Mouse (Mus musculus) left cerebral cortex, adult 8-10 months (tissue): ENCODE data around the gene Neu1. TPM values are rescaled to one million over a fixed set of nuclear protein-coding genes. Genes with fewer than 3 reads are reported as not detected.
A peak's percentile ranks its signal among the peaks of the same experiment; 100 is the strongest.
"Not testable (repeated sequence)": the region's sequence is repeated elsewhere in the genome, so short reads cannot be mapped to it uniquely, and the experiment has no call there.

ENCODE experiments used
- DNase-seq, 2 experiments: peaks; one replicate each; pipeline ENCODE4 v3.0.0; 2022; ENCODE audit warnings: low spot score in 2 of 2
- total RNA-seq, 4 experiments: library from RNA; stranded (reverse); gene quantifications; 2 replicates each; pipeline ENCODE4 v1.2.4; 2022

The Neu1 gene
- total RNA-seq, 4 experiments from 2014 or later: 40.1 to 44.4 (median 42.7) TPM

DNA sequence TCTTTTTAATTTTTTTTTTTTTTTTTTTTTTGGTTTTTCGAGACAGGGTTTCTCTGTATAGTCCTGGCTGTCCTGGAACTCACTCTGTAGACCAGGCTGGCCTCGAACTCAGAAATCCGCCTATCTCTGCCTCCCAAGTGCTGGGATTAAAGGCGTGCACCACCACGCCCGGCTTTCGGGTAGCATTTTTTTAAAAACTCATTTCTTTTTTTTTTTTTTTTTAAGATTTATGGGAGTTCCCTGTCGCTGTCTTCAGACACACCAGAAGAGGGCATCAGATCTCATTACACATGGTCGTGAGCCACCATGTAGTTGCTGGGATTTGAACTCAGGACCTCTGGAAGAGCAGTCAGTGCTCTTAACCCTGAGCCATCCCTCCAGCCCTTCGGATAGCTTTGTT, 29.1 kb upstream of the Neu1 start:
- DNase-seq: not testable (repeated sequence)

GRCm38 (mm10) chr17:34902895-34903294, 28.2 kb upstream of the Neu1 start:
- DNase-seq: no peak

GRCm38 (mm10) chr17:34910982-34911381, 20.1 kb upstream of the Neu1 start:
- no peak for DNase-seq

GRCm38 (mm10) chr17:34911945-34912351, 19.1 kb upstream of the Neu1 start:
- peak; percentile 40 to 55 for DNase-seq

- DNase-seq: no peak
Observed at GRCm38 (mm10) chr17:34913930-34914665, 17.0 kb upstream of the Neu1 start, which contains the start of gene Slc44a4. Gene Slc44a4 (plus strand): TSS chr17:34914466.

- no peak for DNase-seq
Observed at GRCm38 (mm10) chr17:34915410-34915831, 15.6 kb upstream of the Neu1 start.

DNA sequence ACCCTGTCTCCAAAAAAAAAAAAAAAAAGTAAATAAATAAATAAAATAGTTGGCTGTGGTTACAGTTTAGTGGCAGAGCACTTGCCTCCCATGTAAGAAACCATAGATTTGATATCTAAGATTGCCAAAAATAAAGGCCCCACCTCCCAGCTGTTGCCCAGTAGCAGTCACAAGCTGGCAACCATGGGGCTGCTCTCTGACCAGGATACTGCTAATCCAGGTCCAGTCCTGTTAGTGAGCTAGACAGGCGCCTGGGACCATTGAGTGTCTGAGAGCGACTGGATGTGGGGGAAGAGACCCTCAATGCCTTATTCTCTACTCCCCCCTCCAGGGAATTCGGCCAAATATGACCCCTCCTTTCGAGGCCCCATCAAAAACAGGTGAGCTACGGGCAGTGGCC, 14.7 kb upstream of the Neu1 start:
- no peak for DNase-seq

GRCm38 (mm10) chr17:34917188-34917587, 13.9 kb upstream of the Neu1 start:
- no peak for DNase-seq

- DNase-seq: no peak
Observed at GRCm38 (mm10) chr17:34922939-34923338, 8.1 kb upstream of the Neu1 start.

- no peak for DNase-seq
Observed at GRCm38 (mm10) chr17:34924258-34924657, 6.8 kb upstream of the Neu1 start.

- peak in 1 of 2 experiments; percentile 43 for DNase-seq
Observed at GRCm38 (mm10) chr17:34927306-34928019, 3.6 kb upstream of the Neu1 start.

DNA sequence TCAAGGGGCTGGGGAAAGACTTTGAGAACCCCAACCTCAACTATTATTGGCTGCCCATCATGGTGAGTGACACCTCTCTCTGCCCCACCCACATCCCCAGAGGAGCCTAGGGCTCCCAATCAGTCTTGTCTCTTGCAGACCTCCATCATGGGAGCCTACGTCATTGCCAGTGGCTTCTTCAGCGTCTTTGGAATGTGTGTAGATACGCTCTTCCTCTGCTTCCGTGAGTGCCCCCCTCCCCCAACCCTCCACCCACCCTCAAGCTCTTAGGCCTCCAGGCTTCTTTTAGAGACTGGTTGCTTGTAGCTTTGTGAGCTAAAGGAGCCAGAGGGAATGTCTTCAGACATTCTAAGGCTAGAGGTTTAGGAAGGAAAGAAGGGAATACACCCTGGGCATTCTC, 2.2 kb upstream of the Neu1 start:
- no peak for DNase-seq

- DNase-seq: peak; percentile 44 to 46
Observed at GRCm38 (mm10) chr17:34931735-34932098, 664 bp downstream of the Neu1 start.

DNA sequence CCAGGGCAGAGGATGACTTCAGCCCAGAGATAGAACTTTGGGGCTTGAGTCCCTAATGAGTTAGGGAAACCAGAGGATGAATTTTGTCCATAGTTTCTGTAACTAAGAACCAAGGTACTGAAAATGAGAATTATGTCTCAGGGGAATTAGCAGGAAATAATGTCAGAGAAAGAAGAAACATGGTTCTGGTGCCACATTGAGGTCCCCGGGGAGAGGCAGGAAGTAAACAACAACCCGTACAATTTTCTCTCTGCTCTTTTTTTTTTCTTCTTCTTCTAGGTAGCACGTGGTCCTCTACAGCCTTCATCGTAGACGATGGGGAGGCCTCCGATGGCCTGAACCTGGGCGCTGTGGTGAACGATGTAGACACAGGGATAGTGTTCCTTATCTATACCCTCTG, 1.2 kb downstream of the Neu1 start:
- DNase-seq: no peak

DNA sequence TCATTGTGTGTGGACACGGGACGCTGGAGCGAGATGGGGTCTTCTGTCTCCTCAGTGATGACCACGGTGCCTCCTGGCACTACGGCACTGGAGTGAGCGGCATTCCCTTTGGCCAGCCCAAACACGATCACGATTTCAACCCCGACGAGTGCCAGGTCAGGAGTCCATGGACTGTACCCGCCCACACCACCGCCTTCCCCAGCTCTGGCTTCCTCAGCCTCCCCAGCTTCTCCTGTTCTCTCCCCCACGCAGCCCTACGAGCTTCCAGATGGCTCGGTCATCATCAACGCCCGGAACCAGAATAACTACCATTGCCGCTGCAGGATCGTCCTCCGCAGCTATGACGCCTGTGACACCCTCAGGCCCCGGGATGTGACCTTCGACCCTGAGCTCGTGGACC, 3.0 kb downstream of the Neu1 start:
- peak in 1 of 2 experiments; percentile 38 for DNase-seq

GRCm38 (mm10) chr17:34934830-34935229, 3.8 kb downstream of the Neu1 start:
- DNase-seq: no peak

- DNase-seq: no peak
Observed at GRCm38 (mm10) chr17:34937960-34938505, 7.0 kb downstream of the Neu1 start.

GRCm38 (mm10) chr17:34941344-34942041, 10.4 kb downstream of the Neu1 start:
- no peak for DNase-seq

DNA sequence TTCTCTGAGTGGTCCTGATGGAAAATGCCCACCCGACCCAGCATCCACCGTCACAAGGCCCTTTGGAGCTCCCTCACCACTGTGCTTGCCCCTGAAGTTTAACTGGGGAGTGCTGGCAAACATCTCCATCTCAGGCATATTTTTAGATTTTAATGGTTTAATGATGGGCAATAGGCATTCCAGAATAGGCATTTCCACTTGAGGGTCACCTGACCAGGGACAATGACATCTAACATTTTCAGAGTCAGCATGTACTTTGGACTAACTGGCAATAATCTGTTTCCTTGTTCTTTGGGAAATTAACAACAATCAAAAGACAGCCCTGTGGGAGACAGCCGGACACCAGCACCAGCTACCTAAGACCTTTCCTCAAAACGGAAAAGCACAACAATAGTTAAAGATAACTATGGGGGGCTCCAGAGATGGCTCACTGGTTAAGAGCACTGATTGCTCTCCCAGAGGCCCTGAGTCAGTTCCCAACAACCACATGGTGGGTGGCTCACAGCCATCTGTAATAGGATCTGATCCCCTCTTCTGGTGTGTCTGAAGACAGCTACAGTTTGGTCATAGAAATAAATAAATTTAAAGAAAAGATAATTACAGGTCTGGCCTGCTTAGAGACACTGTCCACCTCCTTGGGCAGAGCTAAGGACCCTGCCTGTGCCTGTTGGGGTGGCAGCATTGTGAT, 12.2 kb downstream of the Neu1 start:
- no peak for DNase-seq

DNA sequence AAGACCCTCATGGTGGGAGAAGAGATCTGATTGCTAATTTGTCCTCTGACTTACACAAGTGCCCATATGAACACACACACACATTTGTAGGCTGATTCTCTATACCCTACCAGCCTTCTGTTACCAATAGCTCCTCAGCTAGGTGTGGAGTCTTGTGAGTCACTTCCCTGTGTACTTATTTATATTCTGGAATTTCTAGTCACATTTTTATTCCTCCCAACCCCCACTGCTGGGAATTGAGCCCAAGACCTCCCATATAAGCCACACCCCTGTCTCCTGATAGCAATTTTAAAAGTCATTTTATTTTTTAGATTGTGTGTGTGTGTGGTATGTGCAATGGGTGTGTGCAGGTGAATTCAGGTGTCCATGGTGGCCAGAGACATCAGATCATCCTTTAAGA, 13.3 kb downstream of the Neu1 start:
- no peak for DNase-seq

DNA sequence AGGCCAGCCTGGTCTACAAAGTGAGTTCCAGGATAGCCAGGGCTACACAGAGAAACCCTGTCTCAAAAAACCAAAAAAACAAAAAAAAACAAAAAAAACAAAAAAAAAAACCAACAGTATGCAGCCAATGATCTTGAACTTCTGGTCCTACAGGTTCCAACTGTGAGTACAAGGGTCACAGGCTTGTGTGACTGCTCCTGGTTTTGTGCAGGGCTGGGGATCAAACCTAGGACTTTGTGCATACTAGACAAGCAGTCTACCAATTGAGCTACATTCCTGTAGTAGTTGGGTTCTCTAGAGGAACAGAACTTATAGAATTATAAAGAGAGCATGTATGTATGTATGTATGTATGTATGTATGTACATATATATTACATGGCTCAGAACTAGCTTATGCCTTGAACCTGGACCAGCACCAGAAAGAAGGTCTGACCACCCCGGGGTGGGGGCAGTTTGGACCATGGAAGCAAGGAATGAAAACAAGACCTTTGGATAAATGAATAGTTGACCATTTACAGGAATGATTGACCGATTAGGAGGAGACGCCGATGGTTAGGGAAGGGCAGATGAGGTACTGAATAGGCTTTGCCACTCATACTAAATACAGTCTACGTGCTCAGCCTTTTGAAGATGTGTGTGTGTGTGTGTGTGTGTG, 15.6 kb downstream of the Neu1 start:
- no peak for DNase-seq
